Mouse (Mus musculus): ENCODE data around the gene Grid2ip.

Grid2ip gene

DNA sequence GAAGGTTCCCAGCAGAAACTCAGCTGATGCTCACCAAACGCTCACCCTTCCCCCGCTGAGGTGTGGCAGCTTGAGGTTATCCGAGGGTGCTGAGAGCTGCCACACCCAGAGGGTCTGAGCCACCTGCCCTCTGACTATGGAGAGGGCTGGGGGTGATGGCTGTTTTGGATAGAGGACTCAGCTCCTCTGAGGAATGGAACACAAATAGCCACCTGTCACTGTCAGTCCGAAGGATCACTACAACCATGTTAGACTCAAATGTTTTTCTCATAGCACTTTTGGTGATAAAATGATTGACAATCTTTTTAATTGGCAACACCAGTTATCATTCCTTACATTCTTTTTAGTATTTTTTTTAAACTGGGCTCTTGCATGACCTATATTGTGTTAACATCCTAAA, 64.3 kb downstream of the Grid2ip start:
- no peak for DNase-seq

DNA sequence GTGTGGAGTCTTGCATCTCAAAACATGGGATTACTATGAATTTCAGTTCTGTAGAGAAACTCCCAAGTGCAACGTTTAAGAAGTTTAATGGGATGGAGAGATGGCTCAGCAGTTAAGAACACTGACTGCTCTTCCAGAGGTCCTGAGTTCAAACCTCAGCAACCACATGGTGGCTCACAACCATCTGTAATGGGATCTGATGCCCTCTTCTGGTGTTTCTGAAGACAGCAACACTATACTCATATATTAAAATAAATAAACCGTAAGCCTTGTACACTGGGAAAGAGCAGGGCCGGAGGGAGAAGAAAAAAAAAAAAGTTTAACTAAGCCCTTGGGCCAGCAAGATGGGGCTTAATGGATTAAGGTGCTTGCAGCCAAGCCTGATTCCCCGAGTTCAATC, 65.9 kb downstream of the Grid2ip start:
- DNase-seq = no peak

DNA sequence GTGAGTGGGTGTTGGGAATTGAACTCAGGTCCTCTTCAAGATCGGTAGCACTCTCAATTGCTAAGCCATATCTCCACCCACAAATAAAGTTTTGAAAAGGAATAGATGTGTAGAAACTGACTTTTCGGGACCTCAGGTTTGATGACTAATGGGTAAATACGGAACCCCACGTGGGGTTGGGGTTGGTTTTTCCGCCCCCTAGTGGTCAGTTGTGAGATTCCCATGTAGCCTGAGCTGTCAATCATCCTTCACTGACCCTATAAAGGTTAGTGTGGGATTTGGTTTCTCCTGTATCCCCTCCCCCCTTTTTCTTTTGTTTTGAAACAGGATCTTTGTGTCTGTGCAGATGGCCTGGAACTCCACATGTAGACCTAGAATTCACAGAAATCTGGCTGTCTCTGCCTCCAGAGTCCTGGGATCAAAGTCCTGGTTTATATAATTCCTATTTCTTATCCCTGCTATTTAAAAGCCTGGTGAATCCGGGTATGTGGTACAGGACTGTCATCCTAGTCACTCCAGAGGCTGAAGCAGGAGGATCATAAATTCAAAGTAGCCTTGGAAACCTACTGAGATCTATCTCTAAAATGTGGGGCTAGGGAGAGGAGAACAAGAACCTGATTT, 66.9 kb downstream of the Grid2ip start:
- DNase-seq = peak; percentile 34

DNA sequence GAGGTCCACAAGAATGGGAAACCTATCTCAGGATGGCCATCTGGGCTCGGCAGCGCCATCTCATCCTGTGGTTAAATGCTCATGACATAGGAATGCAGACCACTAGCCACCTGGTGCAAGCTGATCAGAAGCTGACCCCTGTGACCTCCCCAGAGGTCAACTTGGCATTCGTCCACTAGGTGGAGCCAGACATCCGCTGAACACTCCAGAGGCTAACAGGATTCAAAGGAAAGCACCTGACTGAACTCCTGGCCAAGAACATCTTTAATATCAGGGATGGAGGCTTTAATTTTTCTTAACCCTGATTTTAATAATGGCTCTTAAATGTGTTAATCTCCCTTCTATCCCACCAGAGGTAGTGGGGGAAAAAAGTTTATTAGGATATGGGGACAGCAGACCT, 77.3 kb downstream of the Grid2ip start:
- peak; percentile 39 for DNase-seq

DNA sequence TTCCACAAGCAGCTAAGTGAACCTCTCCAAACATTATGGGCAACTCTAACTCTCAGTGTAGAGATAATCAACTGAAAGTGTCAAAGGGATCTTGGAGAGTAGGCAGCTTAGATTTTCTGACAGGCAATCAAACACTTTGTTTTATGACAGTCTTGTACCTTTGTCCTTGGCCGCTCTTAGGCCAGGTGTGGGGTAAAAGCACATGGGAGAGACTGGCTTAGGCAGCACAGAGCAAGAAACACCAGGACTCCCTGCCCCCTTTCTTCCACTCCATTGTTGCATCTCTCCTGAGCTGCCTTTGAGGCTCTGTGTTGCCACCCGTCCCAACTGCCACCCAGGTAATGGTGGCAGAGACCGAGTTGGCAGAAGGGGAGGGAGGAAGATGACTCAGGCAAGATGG, 84.2 kb downstream of the Grid2ip start:
- DNase-seq = no peak

DNA sequence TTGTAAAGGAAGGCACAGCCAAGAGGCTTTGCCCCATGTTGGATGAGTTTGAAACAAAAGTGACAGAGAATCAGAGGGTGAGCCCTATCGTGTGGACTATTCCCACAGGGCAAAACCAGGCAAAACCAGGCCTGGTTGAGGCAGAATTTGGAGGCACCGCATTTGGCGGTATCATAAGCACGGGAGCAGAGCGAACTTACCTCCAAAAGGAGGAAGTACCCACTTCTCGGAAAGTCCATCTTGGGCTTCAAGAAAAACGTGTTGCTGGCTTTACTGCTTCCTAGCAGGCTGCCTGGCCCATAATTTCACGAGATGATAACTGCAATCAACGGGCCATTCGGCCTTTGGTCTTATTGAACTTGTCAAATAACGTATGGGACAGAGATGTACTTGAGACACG, 84.6 kb downstream of the Grid2ip start:
- DNase-seq = no peak
